In the genomic region with DNA sequence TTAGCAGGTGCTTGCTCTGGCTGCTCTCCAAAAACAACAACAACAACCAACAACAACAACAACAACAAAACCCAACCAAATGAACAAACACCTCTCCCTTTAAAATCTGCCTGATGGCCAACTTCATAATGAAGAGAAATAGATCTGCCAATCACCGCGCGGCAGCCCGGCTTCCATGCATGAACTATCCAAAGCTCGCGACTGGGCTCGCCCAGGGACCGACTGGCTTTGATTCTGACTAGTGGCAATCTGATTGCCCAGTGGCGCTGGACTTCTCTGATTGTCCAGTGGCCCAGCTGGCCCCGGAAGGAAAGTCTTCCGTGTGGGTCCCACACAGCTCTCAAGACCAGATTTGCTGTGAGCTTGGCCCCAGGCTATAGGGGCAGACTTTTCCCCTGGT, we compare ENCODE assay signal across 8 mouse cellular contexts. TPM values are rescaled to one million over a fixed set of nuclear protein-coding genes. Genes with fewer than 3 reads are reported as not detected.
DNase-seq lines count a peak whose midpoint lies in the region; ATAC-seq and TF ChIP-seq lines count a peak whose summit lies in the region.

No protein-coding gene starts in this region.

- peak overlapping the region; percentile 67 for H3K4me3 ChIP-seq in embryonic facial prominence, embryonic 10.5 days
- peak overlapping the region; percentile 55 for H3K4me3 ChIP-seq in heart, postnatal 0 days (ENCODE audit: low read depth, low read length)
- H3K4me3 ChIP-seq in midbrain, embryonic 10.5 days = peak overlapping the region; percentile 69

- H3K9me3 ChIP-seq in embryonic facial prominence, embryonic 10.5 days = no peaks in the 10 kb centered on the region
- H3K9me3 ChIP-seq in heart, postnatal 0 days (replicated peaks; ENCODE audit: control insufficient read depth, low read length) = no peaks in the 10 kb centered on the region
- no peaks in the 10 kb centered on the region for H3K9me3 ChIP-seq in midbrain, embryonic 10.5 days (replicated peaks)

- H3K4me2 ChIP-seq in heart, postnatal 0 days (ENCODE audit: low read depth, low read length) = peak overlapping the region; percentile 92

- H3K27ac ChIP-seq in embryonic facial prominence, embryonic 10.5 days (replicated peaks) = peak overlapping the region; percentile 55; the same call in 1 of the 2 replicates
- no peak overlapping the region for H3K27ac ChIP-seq in heart, postnatal 0 days (ENCODE audit: low read depth)
- H3K27ac ChIP-seq in midbrain, embryonic 10.5 days (replicated peaks) = peak overlapping the region; percentile 82

- no peak for TF ChIP-seq CTCF in heart, postnatal 0 days (IDR thresholded peaks at IDR 0.05; ENCODE audit: low read depth)

- ATAC-seq in heart, postnatal 0 days (ENCODE audit: insufficient read depth, low read depth) = 0 out of 2 replicates have a peak, but pooled peaks have one; percentile 45

- peaks cover 92% of the 10 kb centered on the region for H3K27me3 ChIP-seq in embryonic facial prominence, embryonic 10.5 days (replicated peaks; ENCODE audit: low read depth, poor library complexity, severe bottlenecking)
- peaks cover 46% of the 10 kb centered on the region for H3K27me3 ChIP-seq in heart, postnatal 0 days (ENCODE audit: control insufficient read depth, insufficient read depth, low read length)
- peaks cover 91% of the 10 kb centered on the region for H3K27me3 ChIP-seq in midbrain, embryonic 10.5 days (ENCODE audit: low read depth, poor library complexity, severe bottlenecking)

- 0 out of 2 replicates have a peak overlapping the region, but pooled peaks have one; percentile 0 for H3K9ac ChIP-seq in heart, postnatal 0 days (replicated peaks; ENCODE audit: low read depth, low read length)

- TF ChIP-seq EP300 in heart, postnatal 0 days (IDR thresholded peaks at IDR 0.05; ENCODE audit: low read depth) = no peak

- 3% methylated on average over 11 of the region's 11 CpGs for WGBS in embryonic facial prominence, embryonic 10.5 days
- WGBS in heart, postnatal 0 days = 4% methylated on average over 11 of the region's 11 CpGs
- 2% methylated on average over 11 of the region's 11 CpGs for WGBS in midbrain, embryonic 10.5 days

- peak; percentile 40 to 48 for DNase-seq in lung, adult 18-20 months
- DNase-seq in lung, postnatal 25 days (ENCODE audit: low spot score) = no peak
- peak; percentile 59 for DNase-seq in embryonic facial prominence, embryonic 10.5 days (ENCODE audit: low spot score)
- DNase-seq in heart, postnatal 0 days (ENCODE audit: low spot score) = no peak
- DNase-seq in kidney, postnatal 4 days = peak; percentile 66 to 76
- peak; percentile 65 for DNase-seq in midbrain, embryonic 10.5 days (ENCODE audit: low spot score)
- DNase-seq in MN1 (ENCODE audit: low spot score) = no peak
- DNase-seq in frontal cortex, postnatal 10 days (ENCODE audit: low spot score in 2 of 2) = no peak

- peaks cover 18% of the 10 kb centered on the region for H3K4me1 ChIP-seq in embryonic facial prominence, embryonic 10.5 days
- no peaks in the 10 kb centered on the region for H3K4me1 ChIP-seq in heart, postnatal 0 days (ENCODE audit: control insufficient read depth, insufficient read depth)
- H3K4me1 ChIP-seq in midbrain, embryonic 10.5 days = peaks cover 40% of the 10 kb centered on the region

- H3K36me3 ChIP-seq in embryonic facial prominence, embryonic 10.5 days (replicated peaks) = no peaks in the 10 kb centered on the region
- H3K36me3 ChIP-seq in heart, postnatal 0 days (replicated peaks; ENCODE audit: control insufficient read depth, insufficient read depth, low read length) = no peaks in the 10 kb centered on the region
- H3K36me3 ChIP-seq in midbrain, embryonic 10.5 days = peaks cover 7% of the 10 kb centered on the region; the same call in 1 of the 2 replicates

RNA-seq across cellular contexts. Expression of a gene that starts 0.3 kb away (rescaled TPM):
- polyA plus RNA-seq in embryonic facial prominence, embryonic 10.5 days (2016; fragmentation: Nextera tagmentation; extraction: Ambion mirVana) = 4.6 and 5.8 TPM in 2 replicates
- 13.9 and 15.2 TPM in 2 replicates for total RNA-seq in heart, postnatal 0 days (2014; rRNA removed; ENCODE audit: low replicate concordance)
- polyA plus RNA-seq in heart, postnatal 0 days (2015; fragmentation: Nextera tagmentation; extraction: Ambion mirVana) = 11.5 and 12.2 TPM in 2 replicates
- polyA plus RNA-seq in midbrain, embryonic 10.5 days (2016; fragmentation: Nextera tagmentation; extraction: Ambion mirVana) = 6.9 and 7.6 TPM in 2 replicates

Comparison
In these comparisons a context has a peak if more than half of its experiments do, and no peak if none do; other contexts are left out.
1. DNase-seq: peak in lung, adult 18-20 months (2 of 2), embryonic facial prominence, embryonic 10.5 days (single experiment), kidney, postnatal 4 days (2 of 2) and midbrain, embryonic 10.5 days (single experiment); none in lung, postnatal 25 days (single experiment), heart, postnatal 0 days (single experiment), MN1 (single experiment) and frontal cortex, postnatal 10 days (0 of 2).
2. Peak in every context shown above with its lines, with median percentiles within 50 percentile points of each other: H3K4me3 ChIP-seq.